Mouse (Mus musculus) heart, adult 2 months (tissue): ENCODE results near the gene Col9a3. TPM values are rescaled to one million over a fixed set of nuclear protein-coding genes. Genes with fewer than 3 reads are reported as not detected.

Source experiments
- DNase-seq, 2 experiments: peaks; one replicate each; pipeline ENCODE4 v3.0.0; 2021
- H3K27ac ChIP-seq: fragments of 200-600 bp; 2 replicates; pipeline ENCODE4 v1.8.1; 2022
- H3K27me3 ChIP-seq: fragments of 200-500 bp; 2 replicates; pipeline ENCODE4 v1.6.1; 2012; ENCODE audit warnings: mild to moderate bottlenecking, low read length, inconsistent platforms, mixed read lengths; ENCODE audit not compliant: control insufficient read depth, insufficient read depth
- H3K36me3 ChIP-seq: fragments of 200-500 bp; 2 replicates; pipeline ENCODE4 v1.6.1; 2012; ENCODE audit warnings: low read length, inconsistent platforms; ENCODE audit not compliant: control insufficient read depth, insufficient read depth
- H3K4me1 ChIP-seq: fragments of 200-500 bp; 2 replicates; pipeline ENCODE4 v1.6.1; 2011; ENCODE audit warnings: low read length; ENCODE audit not compliant: control insufficient read depth, insufficient read depth
- H3K4me3 ChIP-seq: fragments of 200-600 bp; 2 replicates; pipeline ENCODE4 v1.8.1; 2022
- H3K79me2 ChIP-seq: fragments of 200-500 bp; replicated peaks from 2 replicates; pipeline ENCODE4 v1.6.1; 2012; ENCODE audit warnings: mild to moderate bottlenecking, inconsistent platforms, low read length, moderate library complexity, mixed read lengths; ENCODE audit not compliant: control insufficient read depth, insufficient read depth
- H3K9ac ChIP-seq: fragments of 200-500 bp; 2 replicates; pipeline ENCODE4 v1.6.1; 2012; ENCODE audit warnings: low read depth, mild to moderate bottlenecking, control low read depth, inconsistent platforms, low read length, mixed read lengths
- CTCF ChIP-seq: fragments of 200-600 bp; IDR thresholded peaks from 2 replicates; pipeline ENCODE4 v1.8.1; 2022; ENCODE audit warnings: antibody characterized with exemption, mild to moderate bottlenecking, moderate library complexity
- EP300 ChIP-seq: fragments of 200-500 bp; IDR thresholded peaks from 2 replicates; pipeline ENCODE4 v1.6.1; 2011; ENCODE audit warnings: low read depth, low read length, control low read depth; ENCODE audit not compliant: insufficient read depth
- POLR2A ChIP-seq: fragments of 200-500 bp; IDR thresholded peaks from 2 replicates; pipeline ENCODE4 v1.6.1; 2011; ENCODE audit warnings: mild to moderate bottlenecking, low read depth, low read length, control low read depth; ENCODE audit not compliant: insufficient read depth
- WGBS: fragments of 180-500 bp; shearing (Covaris S2); methylation state at CpG from one replicate; pipeline ENCODE4 v1.1.7; 2018; 5-methylcytosine and 5-hydroxymethylcytosine counted together
- intact Hi-C: fragments of 180-260 bp; cut with DNase I; formaldehyde crosslinking; loops from one replicate; pipeline ENCODE4 v1.15.1; 2025
- polyA plus RNA-seq: library from polyadenylated mRNA; depleted of rRNA; stranded (reverse); fragments of >200 nt; gene quantifications from 2 replicates; pipeline ENCODE4 v1.2.3, GENCODE M21; 2012
- total RNA-seq, 2 experiments: library from RNA; stranded (reverse); gene quantifications; 2 replicates each; pipeline ENCODE4 v1.2.3; 2021

The Col9a3 gene
- total and polyA plus RNA-seq, 3 experiments: 0.29 to 0.57 TPM; not detected in 1

GRCm38 (mm10) chr2:180643626-180644025 lies 46.0 kb downstream of the Col9a3 start:
- H3K4me1 ChIP-seq: no peaks in the 10 kb centered on the region
- DNase-seq: no peak
- no peaks in the 10 kb centered on the region for H3K36me3 ChIP-seq
- no peak overlapping the region for H3K4me3 ChIP-seq
- TF ChIP-seq EP300: no peak
- no peak for TF ChIP-seq CTCF
- no peak for TF ChIP-seq POLR2A
- H3K27ac ChIP-seq: no peak overlapping the region
- peaks cover 9% of the 10 kb centered on the region for H3K27me3 ChIP-seq
- H3K79me2 ChIP-seq: no peaks in the 10 kb centered on the region
- H3K9ac ChIP-seq: no peak overlapping the region
- intact Hi-C loops: no loop called here

- no peak overlapping the region for H3K4me3 ChIP-seq
- DNase-seq: no peak
- no peaks in the 10 kb centered on the region for H3K4me1 ChIP-seq
- H3K27me3 ChIP-seq: peaks cover 6% of the 10 kb centered on the region
- H3K79me2 ChIP-seq: no peaks in the 10 kb centered on the region
- intact Hi-C loops: no loop called here
- H3K9ac ChIP-seq: no peak overlapping the region
- H3K27ac ChIP-seq: no peak overlapping the region
- H3K36me3 ChIP-seq: no peaks in the 10 kb centered on the region
- TF ChIP-seq POLR2A (no peak), CTCF (no peak), EP300 (no peak)
Measured at GRCm38 (mm10) chr2:180646841-180647240, 49.3 kb downstream of the Col9a3 start.

- intact Hi-C loops: no loop called here
- Histone ChIP-seq H3K9ac (no peak overlapping the region), H3K27ac (no peak overlapping the region), H3K4me1 (no peaks in the 10 kb centered on the region), H3K27me3 (no peaks in the 10 kb centered on the region), H3K4me3 (no peak overlapping the region), H3K79me2 (no peaks in the 10 kb centered on the region), H3K36me3 (no peaks in the 10 kb centered on the region)
- TF ChIP-seq POLR2A (no peak), EP300 (no peak), CTCF (no peak)
- 77% methylated on average over 7 of the region's 7 CpGs for WGBS
- DNase-seq: no peak
Measured at GRCm38 (mm10) chr2:180654666-180655065, 57.1 kb downstream of the Col9a3 start.

- Histone ChIP-seq H3K4me1 (no peaks in the 10 kb centered on the region), H3K27ac (no peak overlapping the region), H3K27me3 (no peaks in the 10 kb centered on the region), H3K4me3 (no peak overlapping the region), H3K9ac (no peak overlapping the region), H3K36me3 (no peaks in the 10 kb centered on the region), H3K79me2 (no peaks in the 10 kb centered on the region)
- WGBS: 65% methylated on average over 6 of the region's 6 CpGs
- no peak for TF ChIP-seq EP300
- TF ChIP-seq CTCF: no peak
- no peak for TF ChIP-seq POLR2A
- intact Hi-C loops: no loop called here
- DNase-seq: no peak
Measured at GRCm38 (mm10) chr2:180655150-180655549, 57.6 kb downstream of the Col9a3 start.

- TF ChIP-seq CTCF (peak; percentile 94), EP300 (peak; percentile 53; the same call in 1 of the 2 replicates), POLR2A (no peak)
- H3K79me2 ChIP-seq: no peaks in the 10 kb centered on the region
- DNase-seq: peak; percentile 65 to 67
- 69% methylated on average over 4 of the region's 4 CpGs for WGBS
- intact Hi-C loops: loop anchor here (1.0 kb wide), 1 partner anchor 88 kb away; no protein-coding TSS in a partner anchor
- no peak overlapping the region for H3K9ac ChIP-seq
- H3K4me1 ChIP-seq: no peaks in the 10 kb centered on the region
- no peaks in the 10 kb centered on the region for H3K27me3 ChIP-seq
- H3K27ac ChIP-seq: no peak overlapping the region
- no peaks in the 10 kb centered on the region for H3K36me3 ChIP-seq
- H3K4me3 ChIP-seq: no peak overlapping the region
Measured at GRCm38 (mm10) chr2:180657394-180658013, 59.9 kb downstream of the Col9a3 start.

- Histone ChIP-seq H3K4me3 (no peak overlapping the region), H3K4me1 (no peaks in the 10 kb centered on the region), H3K36me3 (no peaks in the 10 kb centered on the region), H3K27me3 (no peaks in the 10 kb centered on the region), H3K9ac (no peak overlapping the region), H3K79me2 (no peaks in the 10 kb centered on the region), H3K27ac (no peak overlapping the region)
- WGBS: 88% methylated on average over 5 of the region's 5 CpGs
- DNase-seq: no peak
- TF ChIP-seq CTCF (no peak), EP300 (no peak), POLR2A (no peak)
- intact Hi-C loops: no loop called here
Measured at GRCm38 (mm10) chr2:180658381-180658780, 60.8 kb downstream of the Col9a3 start.
